Mouse (Mus musculus): Measurements from ENCODE around the gene Trmo. TPM values are rescaled to one million over a fixed set of nuclear protein-coding genes. Genes with fewer than 3 reads are reported as not detected.

The Trmo gene
- 0.69 TPM for polyA plus RNA-seq (2014; fragmentation: Illumina TruSeq; extraction: RNeasy Lipid Tissue Mini Kit (QIAGEN cat#74804); ENCODE audit: low read depth, low replicate concordance)

DNA sequence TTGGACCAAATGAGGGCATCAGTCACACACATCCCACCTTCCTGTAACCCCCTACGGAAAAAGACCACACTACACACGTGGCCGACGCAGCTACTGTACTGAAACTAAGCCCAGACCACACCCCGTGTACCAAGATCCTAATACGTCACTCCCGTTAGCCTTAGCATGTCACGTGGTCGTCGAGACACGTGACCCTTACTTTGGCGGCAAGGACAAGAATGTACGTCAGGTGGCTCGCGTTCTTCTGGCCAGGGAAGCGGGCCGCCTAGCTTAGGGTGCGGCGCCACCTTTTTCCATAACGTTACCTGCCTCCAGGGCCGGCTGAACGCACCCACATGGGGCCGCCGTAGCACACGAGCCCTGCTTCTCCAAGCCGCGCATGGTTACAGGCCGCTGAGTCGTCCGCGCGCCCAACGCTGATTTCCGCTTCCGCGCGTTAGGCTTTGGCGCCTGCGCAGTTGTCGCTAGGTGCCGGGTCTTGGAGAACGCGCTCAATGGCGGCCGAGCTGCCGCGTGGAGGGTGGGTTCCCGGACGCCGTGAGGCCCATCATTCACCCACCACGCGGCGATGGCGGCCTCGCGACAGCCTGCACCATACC is at the start of gene Trmo:
Gene Trmo, minus strand, starts transcription at position 425 of the 599 bp plus-strand sequence.

DNA sequence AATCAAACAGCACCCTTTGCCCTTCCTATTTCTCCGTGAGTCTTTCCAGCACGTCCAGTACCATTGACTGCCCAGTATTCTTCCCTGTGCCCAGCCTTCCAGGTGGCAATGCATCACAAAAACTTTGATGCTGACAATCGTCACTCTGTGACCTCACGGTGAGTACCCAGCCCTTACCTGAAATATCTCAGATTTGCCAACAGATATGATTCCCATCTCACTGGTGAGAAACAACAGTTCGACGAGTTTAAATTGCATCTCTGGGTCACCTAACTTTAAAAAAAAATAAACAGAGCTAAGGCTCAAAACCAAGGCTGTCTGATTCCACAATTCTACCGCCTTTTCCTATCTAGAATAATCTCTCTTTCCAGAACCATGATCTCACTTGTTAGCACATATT is 24.2 kb upstream of the Trmo start, which contains the start of gene Hemgn:
Gene Hemgn, minus strand, starts transcription at position 101 of the 400 bp plus-strand sequence.

DNA sequence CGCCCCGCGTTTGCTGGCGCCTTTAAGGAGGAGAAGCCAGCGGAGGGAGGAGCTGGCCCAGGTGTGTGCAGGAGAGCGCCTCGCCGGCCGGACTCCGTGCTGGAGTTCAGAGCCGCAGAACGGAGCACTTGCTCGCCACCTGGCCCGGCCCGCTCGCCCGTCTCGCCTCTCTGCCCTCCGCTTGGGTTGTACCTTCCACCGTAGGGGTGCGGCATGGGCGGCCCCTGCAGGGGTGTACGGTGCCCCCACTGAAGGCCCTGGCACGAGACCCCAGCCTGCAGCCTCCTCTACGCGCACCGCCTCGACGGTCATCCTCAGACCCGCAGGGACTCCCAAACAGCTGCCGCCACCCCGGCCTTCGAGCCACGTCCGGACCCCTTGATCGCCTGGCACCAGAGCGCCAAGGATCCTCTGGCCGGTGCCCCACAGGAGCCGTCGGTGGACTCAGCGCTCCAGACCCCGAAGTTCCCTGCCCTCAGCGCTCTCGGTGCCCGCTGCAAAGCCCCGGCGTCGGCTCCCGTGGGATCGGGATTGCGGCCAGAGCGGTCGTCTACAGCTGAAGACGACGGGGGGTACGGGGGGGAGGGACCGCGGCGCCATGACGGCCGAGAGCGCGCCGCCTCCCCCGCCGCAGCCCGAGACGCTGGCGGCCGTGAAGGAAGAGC is 45.5 kb downstream of the Trmo start, which contains the start of gene Foxe1:
Gene Foxe1, plus strand, starts transcription at position 14 of the 665 bp plus-strand sequence.

Other genes with a start within 250 kb of the Trmo start
- 58.1 TPM for gene Xpa, start 193.1 kb downstream of the Trmo start, polyA plus RNA-seq (2014; fragmentation: Illumina TruSeq; extraction: RNeasy Lipid Tissue Mini Kit (QIAGEN cat#74804); ENCODE audit: low read depth, low replicate concordance)
- gene Foxe1, start 45.8 kb downstream of the Trmo start, polyA plus RNA-seq (2014; fragmentation: Illumina TruSeq; extraction: RNeasy Lipid Tissue Mini Kit (QIAGEN cat#74804); ENCODE audit: low read depth, low replicate concordance): not detected
- not detected for gene Hemgn, start 24.1 kb upstream of the Trmo start, polyA plus RNA-seq (2014; fragmentation: Illumina TruSeq; extraction: RNeasy Lipid Tissue Mini Kit (QIAGEN cat#74804); ENCODE audit: low read depth, low replicate concordance)
- 231 TPM for gene Anp32b, start 61.5 kb upstream of the Trmo start, polyA plus RNA-seq (2014; fragmentation: Illumina TruSeq; extraction: RNeasy Lipid Tissue Mini Kit (QIAGEN cat#74804); ENCODE audit: low read depth, low replicate concordance)
- 90.6 TPM for gene Nans, start 99.8 kb upstream of the Trmo start, polyA plus RNA-seq (2014; fragmentation: Illumina TruSeq; extraction: RNeasy Lipid Tissue Mini Kit (QIAGEN cat#74804); ENCODE audit: low read depth, low replicate concordance)
- gene Trim14, start 146.7 kb upstream of the Trmo start, polyA plus RNA-seq (2014; fragmentation: Illumina TruSeq; extraction: RNeasy Lipid Tissue Mini Kit (QIAGEN cat#74804); ENCODE audit: low read depth, low replicate concordance): 22.9 TPM
- gene Coro2a, start 212.8 kb upstream of the Trmo start, polyA plus RNA-seq (2014; fragmentation: Illumina TruSeq; extraction: RNeasy Lipid Tissue Mini Kit (QIAGEN cat#74804); ENCODE audit: low read depth, low replicate concordance): 62.0 TPM